Mouse (Mus musculus) R1 (cell line): ENCODE results near the gene Gm10338.
"Not testable (repeated sequence)": the region's sequence is repeated elsewhere in the genome, so short reads cannot be mapped to it uniquely, and the experiment has no call there.

Experiments used
- DNase-seq: peaks from one replicate; pipeline ENCODE4 v3.0.0-alpha.2; 2018; ENCODE audit warnings: low read depth, low spot score

Gm10338 gene

DNA sequence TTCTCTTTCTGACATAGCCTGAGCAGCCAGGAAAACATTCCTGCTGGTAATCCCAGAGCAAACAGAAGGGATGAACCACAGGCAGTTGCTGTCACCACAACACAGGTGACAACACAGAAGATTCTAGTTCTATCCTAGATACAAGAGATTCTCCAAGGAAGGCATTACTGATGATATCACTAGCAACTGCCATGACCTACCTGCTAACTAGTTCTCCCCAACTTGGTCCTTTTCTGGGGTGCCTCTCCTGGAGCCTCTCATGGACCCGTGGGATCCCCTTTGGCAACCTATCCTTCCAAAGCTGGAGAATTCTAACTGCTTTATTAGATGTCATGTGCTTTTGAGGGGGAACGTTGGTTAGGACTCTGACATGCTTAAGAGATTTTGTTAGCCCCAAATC, at the start of gene Gm10338:
Gene Gm10338 (minus strand): TSS at position 101 of the 400 bp plus-strand sequence.
- not testable (repeated sequence) for DNase-seq

DNA sequence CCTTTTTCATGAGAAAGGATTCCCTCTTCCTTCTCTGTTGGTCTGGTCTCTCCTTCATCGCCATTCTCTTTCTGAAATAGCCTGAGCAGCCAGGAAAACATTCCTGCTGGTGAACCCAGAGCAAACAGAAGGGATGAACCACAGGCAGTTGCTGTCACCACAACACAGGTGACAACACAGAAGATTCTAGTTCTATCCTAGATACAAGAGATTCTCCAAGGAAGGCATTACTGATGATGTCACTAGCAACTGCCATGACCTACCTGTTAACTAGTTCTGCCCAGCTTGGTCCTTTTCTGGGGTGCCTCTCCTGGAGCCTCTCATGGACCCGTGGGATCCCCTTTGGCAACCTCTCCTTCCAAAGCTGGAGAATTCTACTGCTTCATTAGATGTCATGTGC, 48.5 kb upstream of the Gm10338 start, which contains the start of gene Gm10128:
Gene Gm10128 (minus strand): TSS at position 101 of the 400 bp plus-strand sequence.
- DNase-seq: not testable (repeated sequence)

DNA sequence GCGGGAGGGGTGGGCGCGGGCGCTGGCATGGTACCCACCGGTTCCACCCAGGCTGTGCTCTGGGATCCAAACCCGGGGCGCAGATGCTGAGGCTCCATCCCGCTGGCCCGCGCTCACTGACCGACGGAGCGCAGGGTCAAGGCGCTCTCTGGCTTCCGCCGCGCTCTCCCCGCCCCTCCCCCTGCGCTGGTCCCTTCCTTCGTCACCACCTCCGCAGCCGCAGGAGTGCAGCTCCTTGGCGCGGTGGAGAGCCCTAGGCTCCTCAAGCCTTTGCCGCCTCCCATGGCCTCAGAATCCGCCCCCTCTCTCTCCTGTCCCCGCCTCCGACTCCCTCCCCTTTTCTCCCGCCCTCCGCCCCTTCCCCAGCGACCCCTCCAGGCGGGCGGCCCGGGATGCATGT, 27.0 kb downstream of the Gm10338 start, which contains the start of gene Gm3558:
Gene Gm3558 (minus strand): TSS at position 185 of the 400 bp plus-strand sequence.
- not testable (repeated sequence) for DNase-seq

DNA sequence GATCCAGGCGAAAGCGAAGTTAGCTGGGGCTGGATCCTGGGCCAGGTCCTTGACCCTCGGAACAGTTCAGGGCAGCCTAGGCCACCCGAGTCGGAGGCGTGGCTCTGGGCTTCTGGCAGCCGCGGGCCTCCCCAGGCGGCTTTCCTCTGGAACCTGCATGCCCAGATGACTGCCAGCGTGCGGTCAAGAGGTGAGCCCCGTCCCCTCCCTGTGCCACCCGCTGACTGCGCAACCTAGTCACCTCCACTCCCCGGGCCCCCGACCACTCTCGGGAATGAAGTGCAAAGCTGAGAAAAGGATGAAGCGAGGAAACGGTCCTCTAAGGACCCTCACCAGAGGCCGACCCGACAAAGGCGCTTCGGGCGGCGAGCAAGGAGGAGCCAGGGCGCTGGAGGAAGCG, 27.5 kb downstream of the Gm10338 start:
- DNase-seq: peak; percentile 1

DNA sequence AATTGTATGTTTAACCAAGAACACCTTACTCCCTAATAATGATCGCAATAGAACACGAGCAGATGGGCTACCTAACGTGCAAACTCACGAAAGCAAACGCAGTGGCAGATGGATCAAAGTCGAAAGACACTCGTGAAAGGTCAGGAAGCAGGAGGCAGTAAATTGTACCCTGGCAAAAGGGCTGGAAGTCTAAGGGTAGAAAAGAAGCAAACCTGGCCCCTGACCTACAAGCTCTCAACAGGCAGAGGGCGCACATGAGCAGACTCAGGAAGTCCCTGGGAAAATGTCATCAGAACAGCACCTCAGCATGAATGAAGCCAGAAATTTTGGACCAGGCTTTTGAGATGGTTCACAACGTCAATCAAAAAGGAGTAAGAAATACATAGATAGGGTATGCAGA, 28.1 kb downstream of the Gm10338 start:
- DNase-seq: not testable (repeated sequence)
